Mouse (Mus musculus) spleen, adult 2 months (tissue): ENCODE measurements around the gene Prnd.

Experiments used
- CTCF ChIP-seq: fragments of 200-500 bp; IDR thresholded peaks from 2 replicates; pipeline ENCODE4 v1.5.1; 2011; ENCODE audit warnings: mild to moderate bottlenecking, inconsistent platforms; ENCODE audit not compliant: insufficient read depth, insufficient read length, insufficient replicate concordance; ENCODE audit errors: extremely low read depth
- POLR2A ChIP-seq: fragments of 200-500 bp; IDR thresholded peaks from 2 replicates; pipeline ENCODE4 v1.6.1; 2011; ENCODE audit warnings: low read depth, low read length, inconsistent platforms

DNA sequence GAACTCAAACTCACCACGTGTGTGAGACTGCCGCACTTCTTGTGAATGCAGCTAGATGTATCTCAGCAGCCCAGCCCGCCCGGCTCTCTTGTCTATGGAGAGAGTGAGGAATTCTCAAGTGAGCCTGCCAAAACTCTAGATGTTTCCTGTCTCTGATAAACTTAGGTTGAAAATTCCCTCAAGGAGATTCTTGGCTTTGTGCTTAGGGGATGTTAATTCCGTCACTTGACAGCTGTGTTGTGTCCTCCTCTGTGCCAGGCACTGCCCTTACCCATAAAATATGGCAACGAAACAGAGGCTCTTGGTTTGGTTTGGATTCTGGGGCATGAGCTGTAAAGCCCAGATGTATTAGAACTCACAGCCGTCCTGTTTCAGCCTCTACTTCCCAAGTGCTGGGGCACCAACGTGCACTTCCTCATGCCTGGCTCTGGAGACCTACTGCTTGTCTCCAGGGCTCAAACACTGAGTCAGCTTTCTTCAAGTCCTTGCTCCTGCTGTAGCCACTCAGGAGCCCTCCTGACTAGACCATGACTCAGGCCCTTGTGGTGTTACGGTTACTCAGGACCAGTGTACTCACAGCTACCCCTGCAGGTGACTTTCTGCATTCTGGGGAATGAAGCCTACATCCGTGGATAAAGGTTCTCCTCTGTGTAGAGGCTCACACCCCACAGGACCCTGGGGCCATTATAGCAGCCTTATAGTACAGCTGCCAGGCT lies 15.1 kb upstream of the Prnd start:
- TF ChIP-seq CTCF (no peak), POLR2A (no peak)
